Mouse (Mus musculus) stomach, adult 2 months (tissue): ENCODE measurements around the gene Wee2. TPM values are rescaled to one million over a fixed set of nuclear protein-coding genes. Genes with fewer than 3 reads are reported as not detected.

ENCODE experiments used
- polyA plus RNA-seq: library from polyadenylated mRNA; depleted of rRNA; stranded (reverse); fragments of >200 nt; gene quantifications from 2 replicates; pipeline ENCODE4 v1.2.3, GENCODE M21; 2012; rRNA removed

Wee2 gene
- not detected in 2 replicates for polyA plus RNA-seq

DNA sequence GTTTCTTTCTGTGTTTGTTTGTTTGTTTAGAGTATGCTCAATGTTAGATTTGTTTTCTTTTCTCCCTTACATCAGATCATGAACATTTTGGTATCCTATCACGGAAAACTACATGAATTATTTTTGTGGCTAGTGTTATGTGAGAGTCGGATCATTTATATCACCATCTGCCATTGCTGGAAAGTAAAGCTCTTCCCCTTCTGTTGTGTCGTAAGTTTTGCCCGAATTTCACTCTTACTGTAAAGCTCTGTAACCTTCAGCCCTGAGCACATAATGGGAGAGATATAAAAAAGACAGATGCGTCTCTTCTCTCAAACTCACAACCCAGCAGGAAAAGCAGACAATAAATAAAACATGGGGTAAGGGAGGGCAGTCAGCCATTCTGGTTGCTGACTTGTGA is at the start of gene Wee2:
Gene Wee2, plus strand, starts transcription at position 153 of the 400 bp plus-strand sequence.

DNA sequence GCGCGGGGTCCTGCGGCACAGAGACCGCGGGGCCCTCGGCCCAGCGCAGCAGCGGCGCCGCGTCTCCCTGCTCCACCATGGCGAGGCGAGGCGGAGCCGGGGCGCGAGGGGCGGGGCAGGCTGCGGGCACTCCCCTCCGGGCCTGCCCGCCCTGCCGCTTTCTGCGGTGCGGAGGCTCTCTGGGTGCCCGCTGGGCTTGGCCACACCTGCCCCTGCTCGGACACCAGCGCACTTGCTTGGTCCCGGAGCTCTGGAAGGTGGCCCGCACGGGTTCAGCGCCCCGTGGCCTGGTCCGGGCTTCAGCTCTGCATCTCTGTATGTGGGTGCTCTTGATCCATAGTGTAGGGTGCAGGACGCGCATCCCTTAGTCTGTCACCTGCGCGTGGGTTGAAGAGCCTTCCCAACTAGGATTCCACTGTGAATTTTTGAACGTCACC is 2.8 kb upstream of the Wee2 start, which contains the start of gene E330009J07Rik:
Gene E330009J07Rik, minus strand, starts transcription at position 89 of the 437 bp plus-strand sequence.

DNA sequence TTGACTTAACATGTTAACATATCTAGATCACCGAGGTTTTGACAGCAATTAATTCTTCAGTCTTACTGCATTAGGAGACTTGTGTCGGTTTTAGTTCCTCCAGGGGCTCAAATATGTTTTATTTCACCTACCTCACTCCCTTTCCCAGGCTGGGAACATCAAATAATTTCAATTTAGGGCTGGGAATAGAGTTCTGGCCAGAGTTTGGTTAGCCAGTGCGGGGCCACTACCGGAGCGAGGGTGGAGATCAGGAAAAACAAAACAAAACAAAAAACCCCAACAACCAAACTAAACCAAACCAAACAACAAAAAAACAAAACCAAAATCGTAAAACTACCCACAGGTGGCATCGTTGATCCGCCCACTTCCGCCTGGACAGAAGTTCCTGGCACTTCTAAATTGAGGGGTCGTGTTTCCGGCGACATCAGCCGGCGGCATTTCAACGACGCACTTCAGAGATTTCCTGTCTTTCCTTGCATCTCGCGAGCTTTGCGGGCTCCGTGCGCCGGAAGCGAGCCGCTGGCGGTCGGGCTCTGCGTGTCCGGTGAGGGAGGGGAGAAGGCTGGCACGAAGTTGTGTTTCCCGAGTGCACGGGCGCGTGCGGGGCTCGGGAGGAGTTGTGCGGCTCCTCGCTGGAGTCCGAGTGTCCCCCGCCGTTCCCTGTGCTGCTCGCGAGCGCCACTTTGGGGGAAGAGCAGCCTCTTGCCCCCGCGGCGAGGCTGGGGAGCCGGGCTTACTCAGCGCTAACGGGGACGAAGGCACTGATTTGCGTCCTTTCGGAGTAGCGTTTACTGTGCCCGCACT is 32.2 kb downstream of the Wee2 start, which contains the start of gene Ssbp1:
Gene Ssbp1, plus strand, starts transcription at position 437 of the 804 bp plus-strand sequence.

DNA sequence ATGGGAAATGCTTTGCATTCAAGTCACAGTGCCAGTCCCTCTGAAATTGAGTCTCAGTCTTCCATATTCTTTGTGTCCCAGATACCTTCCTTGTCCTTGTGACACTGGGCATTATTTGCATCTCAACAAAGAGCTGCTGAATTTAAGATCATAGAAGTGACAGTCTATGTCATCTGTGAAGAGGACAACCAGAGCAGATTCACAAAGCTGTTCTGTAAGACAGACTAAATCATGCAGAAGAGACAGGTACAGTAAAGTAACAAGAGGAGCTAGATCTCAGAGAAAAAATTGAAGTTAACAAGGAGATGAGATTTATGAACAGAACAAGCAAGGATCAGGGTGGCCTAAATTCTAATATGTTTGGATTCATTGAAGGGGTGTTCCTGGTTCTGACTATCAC is 52.0 kb downstream of the Wee2 start, which contains the start of gene Tas2r137:
Gene Tas2r137, plus strand, starts transcription at position 301 of the 400 bp plus-strand sequence.

DNA sequence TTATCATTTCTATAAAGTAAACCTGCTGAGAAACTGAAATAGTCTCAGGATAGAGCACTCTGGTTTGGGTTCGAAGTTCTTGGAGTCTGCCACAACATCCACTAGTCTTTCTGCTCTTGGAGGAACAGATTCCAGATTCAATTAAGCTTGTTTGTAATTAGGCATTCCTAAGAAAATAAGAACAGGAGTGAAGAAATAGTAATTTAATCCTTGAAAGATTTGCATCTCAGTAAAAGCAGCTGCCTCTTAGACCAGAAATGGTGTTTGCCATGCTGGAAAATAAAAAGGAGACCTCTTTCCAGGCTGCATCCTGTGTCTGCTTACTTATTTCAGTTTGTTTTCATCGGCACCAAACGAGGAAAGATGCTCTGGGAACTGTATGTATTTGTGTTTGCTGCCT is 54.3 kb downstream of the Wee2 start, which contains the start of gene Tas2r108:
Gene Tas2r108, plus strand, starts transcription at position 301 of the 400 bp plus-strand sequence.

Other genes with a start within 250 kb of the Wee2 start
- gene Agk, start 113.9 kb upstream of the Wee2 start, polyA plus RNA-seq = 1.7 and 2.8 TPM in 2 replicates
- gene E330009J07Rik, start 3.0 kb upstream of the Wee2 start, polyA plus RNA-seq = 2.8 and 4.3 TPM in 2 replicates
- gene Ssbp1, start 32.3 kb downstream of the Wee2 start, polyA plus RNA-seq = 2.2 and 2.4 TPM in 2 replicates
- gene Tas2r137, start 52.1 kb downstream of the Wee2 start, polyA plus RNA-seq = not detected in 2 replicates
- gene Tas2r108, start 54.4 kb downstream of the Wee2 start, polyA plus RNA-seq = not detected in 2 replicates
- not detected in 2 replicates for gene Prss37, start 80.4 kb downstream of the Wee2 start, polyA plus RNA-seq
- not detected in 2 replicates for gene Olfr461, start 116.0 kb downstream of the Wee2 start, polyA plus RNA-seq
- not detected in 2 replicates for gene Olfr460, start 130.4 kb downstream of the Wee2 start, polyA plus RNA-seq
- not detected in 2 replicates for gene Clec5a, start 146.7 kb downstream of the Wee2 start, polyA plus RNA-seq
- gene Tas2r138, start 174.2 kb downstream of the Wee2 start, polyA plus RNA-seq = not detected in 2 replicates
- gene Mgam, start 189.7 kb downstream of the Wee2 start, polyA plus RNA-seq = 0.06 and 0.16 TPM in 2 replicates